Mouse (Mus musculus): ENCODE measurements at regions not wholly inside any gene's neighbourhood (a gene's known extent, or its start where the extent isn't known, plus 50 kb on each side); places are given as distances from the start of the nearest gene placed in this dataset.

GRCm38 (mm10) chr3:133659759-133660158, 114.8 kb upstream of the Tet2 start:
- no peak for TF ChIP-seq CTCF (IDR thresholded peaks at IDR 0.05; ENCODE audit: low read depth)
- TF ChIP-seq EP300 (IDR thresholded peaks at IDR 0.05; ENCODE audit: low read depth), result no peak

All from liver, postnatal 0 days (tissue).